Mouse (Mus musculus) CD4-positive, CD25-positive, alpha-beta regulatory T cell, adult 4 months (primary cell): ENCODE results near the gene Washc4. TPM values are rescaled to one million over a fixed set of nuclear protein-coding genes. Genes with fewer than 3 reads are reported as not detected.

Source experiments
- ATAC-seq: one replicate; pipeline ENCODE4 v1.8.0; 2017
- polyA plus RNA-seq, 2 experiments: library from polyadenylated mRNA; unstranded; fragments of 100-300 nt; shearing (Covaris generic); gene quantifications; one replicate each; pipeline ENCODE4 v1.2.1; 2017

Washc4 gene
- polyA plus RNA-seq, 2 experiments from 2014 or later = 21.7 to 26.4 TPM

GRCm38 (mm10) chr10:83600650-83601049 is 57.1 kb downstream of the Washc4 start:
- no peak for ATAC-seq

GRCm38 (mm10) chr10:83603956-83604564 is 60.5 kb downstream of the Washc4 start:
- ATAC-seq = no peak

- no peak for ATAC-seq
Measured at GRCm38 (mm10) chr10:83605637-83606183, 62.2 kb downstream of the Washc4 start.

GRCm38 (mm10) chr10:83607111-83607510 is 63.6 kb downstream of the Washc4 start:
- no peak for ATAC-seq

GRCm38 (mm10) chr10:83608596-83608995 is 65.0 kb downstream of the Washc4 start:
- ATAC-seq = no peak

- ATAC-seq = no peak
Measured at GRCm38 (mm10) chr10:83610518-83610917, 67.0 kb downstream of the Washc4 start.

GRCm38 (mm10) chr10:83611863-83612262 is 68.3 kb downstream of the Washc4 start:
- no peak for ATAC-seq

- ATAC-seq = no peak
Measured at GRCm38 (mm10) chr10:83612648-83613215, 69.2 kb downstream of the Washc4 start.

- no peak for ATAC-seq
Measured at GRCm38 (mm10) chr10:83617366-83617765, 73.8 kb downstream of the Washc4 start.

- ATAC-seq = no peak
Measured at GRCm38 (mm10) chr10:83618819-83619440, 75.4 kb downstream of the Washc4 start.

GRCm38 (mm10) chr10:83620350-83621055 is 77.0 kb downstream of the Washc4 start:
- no peak for ATAC-seq

GRCm38 (mm10) chr10:83624065-83624464 is 80.5 kb downstream of the Washc4 start:
- no peak for ATAC-seq

GRCm38 (mm10) chr10:83624841-83625240 is 81.3 kb downstream of the Washc4 start:
- ATAC-seq = no peak

- no peak for ATAC-seq
Measured at GRCm38 (mm10) chr10:83627113-83627687, 83.6 kb downstream of the Washc4 start.

GRCm38 (mm10) chr10:83628241-83628640 is 84.7 kb downstream of the Washc4 start:
- no peak for ATAC-seq

- no peak for ATAC-seq
Measured at GRCm38 (mm10) chr10:83629190-83629781, 85.7 kb downstream of the Washc4 start.

- no peak for ATAC-seq
Measured at GRCm38 (mm10) chr10:83629878-83630277, 86.3 kb downstream of the Washc4 start.

- no peak for ATAC-seq
Measured at GRCm38 (mm10) chr10:83630899-83631298, 87.3 kb downstream of the Washc4 start.

GRCm38 (mm10) chr10:83631775-83632174 is 88.2 kb downstream of the Washc4 start:
- no peak for ATAC-seq

- ATAC-seq = no peak
Measured at GRCm38 (mm10) chr10:83632806-83633374, 89.3 kb downstream of the Washc4 start.

- ATAC-seq = no peak
Measured at GRCm38 (mm10) chr10:83634461-83634860, 90.9 kb downstream of the Washc4 start.

- no peak for ATAC-seq
Measured at GRCm38 (mm10) chr10:83636191-83636590, 92.6 kb downstream of the Washc4 start.
